Mouse (Mus musculus) urinary bladder, postnatal 36 days (tissue): Measurements from ENCODE around the gene Slc7a4.
"Not testable (repeated sequence)": the region's sequence is repeated elsewhere in the genome, so short reads cannot be mapped to it uniquely, and the experiment has no call there.

Experiments
- DNase-seq, 2 experiments: peaks; one replicate each; pipeline ENCODE4 v3.0.0; 2022; ENCODE audit warnings: low spot score in 2 of 2, mixed read lengths in 1 of 2

Gene Slc7a4

DNA sequence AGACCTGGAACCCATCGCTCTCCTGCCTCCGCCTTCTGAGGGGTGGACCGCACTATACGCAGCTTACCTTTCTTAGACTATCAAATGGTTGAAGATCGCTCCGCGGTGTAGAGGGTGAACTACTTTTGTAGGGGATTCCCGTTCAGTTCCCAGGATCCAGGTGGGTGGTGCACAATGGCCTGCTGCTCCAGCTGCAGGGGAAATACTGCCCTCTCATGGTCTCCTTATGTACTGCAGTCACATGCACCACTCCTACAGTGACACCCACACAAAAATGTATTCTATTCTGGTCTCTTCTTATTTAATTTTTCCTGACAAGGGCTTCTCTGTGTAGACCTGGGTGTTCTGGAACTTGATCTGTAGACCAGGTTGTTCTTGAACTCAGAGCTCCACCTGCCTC is at the start of gene Slc7a4:
Gene Slc7a4 (minus strand): TSS at position 151 of the 400 bp plus-strand sequence.
- DNase-seq, result no peak

DNA sequence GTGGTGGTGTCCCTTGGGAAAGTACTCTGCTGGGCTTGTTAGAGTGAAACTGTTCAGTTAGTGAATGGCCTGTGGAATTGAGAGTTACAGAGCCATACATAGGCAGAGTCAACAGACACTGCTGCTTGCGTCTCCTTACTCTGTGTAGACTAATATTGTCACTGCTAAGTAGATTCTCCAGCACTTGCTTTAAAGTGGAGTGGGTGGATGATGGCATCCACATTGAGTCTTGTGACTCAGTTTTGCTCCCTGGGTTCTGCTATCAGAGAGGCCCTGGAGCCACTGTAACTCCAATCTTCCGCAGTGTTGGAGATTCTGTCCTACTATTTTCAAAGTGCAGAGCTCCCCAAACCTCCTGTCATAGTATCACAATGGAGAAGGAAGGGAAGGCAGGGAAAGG is 49.6 kb upstream of the Slc7a4 start:
- DNase-seq, result no peak

DNA sequence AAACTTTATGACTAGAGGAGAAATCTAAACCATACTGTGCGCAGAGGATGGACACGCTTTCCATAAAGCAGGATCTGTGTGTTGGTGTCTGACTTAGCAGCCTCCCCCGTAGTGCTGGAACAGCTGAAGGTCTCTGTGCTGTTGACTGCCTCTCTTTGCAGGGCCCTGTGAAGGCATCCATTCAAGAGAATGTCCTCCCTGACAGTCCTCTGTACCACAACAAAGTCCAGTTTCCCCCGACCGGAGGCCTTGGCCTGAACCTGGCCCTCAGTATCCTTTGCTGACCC is 43.2 kb upstream of the Slc7a4 start:
- no peak for DNase-seq

DNA sequence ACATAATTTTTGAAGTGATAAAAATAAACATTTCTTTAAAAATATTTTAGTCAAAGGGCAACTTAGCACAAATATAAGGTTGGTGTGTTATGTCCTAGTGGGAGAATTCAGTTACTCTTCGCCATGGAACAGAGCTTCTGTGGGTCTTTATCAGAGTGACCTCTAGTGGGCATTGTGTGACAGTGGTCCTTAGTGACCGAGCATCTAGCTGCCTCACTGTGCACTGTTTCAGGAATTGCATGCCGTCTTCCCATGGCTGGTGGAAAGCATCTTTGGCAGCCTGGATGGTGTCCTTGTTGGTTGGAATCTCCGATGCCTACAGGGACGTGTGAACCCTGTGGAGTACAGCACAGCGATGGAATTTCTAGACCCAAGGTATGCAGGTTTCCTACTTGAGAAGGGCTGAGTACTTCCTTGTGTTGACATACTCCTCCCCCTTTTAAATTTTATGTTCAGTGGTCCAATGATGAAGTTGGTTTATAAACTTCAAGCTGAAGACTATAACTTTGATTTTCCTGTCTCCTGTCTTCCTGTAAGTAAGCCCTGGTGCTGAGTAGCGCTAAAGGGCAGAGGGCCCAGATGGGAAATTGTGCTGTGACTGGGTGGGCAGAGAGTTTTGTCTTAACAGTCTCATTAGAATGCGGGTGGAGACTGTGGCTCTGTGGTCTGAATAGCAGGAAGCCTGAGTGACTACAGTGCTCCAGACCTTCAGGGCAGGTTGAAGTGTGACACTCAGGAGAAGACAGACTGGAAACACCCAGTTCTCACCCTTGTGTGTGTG is 42.7 kb upstream of the Slc7a4 start:
- no peak for DNase-seq

DNA sequence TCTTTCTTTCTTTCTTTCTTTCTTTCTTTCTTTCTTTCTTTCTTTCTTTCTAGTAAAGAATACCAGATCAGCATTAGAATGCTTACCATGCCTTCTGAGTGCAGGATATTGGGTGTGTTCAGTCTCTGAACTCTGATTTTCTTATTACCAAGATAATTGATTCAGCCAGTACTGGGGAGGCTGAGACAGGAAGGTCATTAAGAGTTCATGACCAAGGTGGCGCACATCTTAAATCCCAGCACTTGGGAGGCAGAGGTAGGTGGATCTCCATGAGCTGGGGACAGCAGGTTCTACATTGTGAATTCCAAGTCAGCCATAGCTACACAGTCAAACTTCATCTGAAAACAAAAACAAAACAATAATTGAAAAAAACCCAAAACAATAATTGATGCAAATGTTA is 38.9 kb upstream of the Slc7a4 start:
- no peak for DNase-seq

DNA sequence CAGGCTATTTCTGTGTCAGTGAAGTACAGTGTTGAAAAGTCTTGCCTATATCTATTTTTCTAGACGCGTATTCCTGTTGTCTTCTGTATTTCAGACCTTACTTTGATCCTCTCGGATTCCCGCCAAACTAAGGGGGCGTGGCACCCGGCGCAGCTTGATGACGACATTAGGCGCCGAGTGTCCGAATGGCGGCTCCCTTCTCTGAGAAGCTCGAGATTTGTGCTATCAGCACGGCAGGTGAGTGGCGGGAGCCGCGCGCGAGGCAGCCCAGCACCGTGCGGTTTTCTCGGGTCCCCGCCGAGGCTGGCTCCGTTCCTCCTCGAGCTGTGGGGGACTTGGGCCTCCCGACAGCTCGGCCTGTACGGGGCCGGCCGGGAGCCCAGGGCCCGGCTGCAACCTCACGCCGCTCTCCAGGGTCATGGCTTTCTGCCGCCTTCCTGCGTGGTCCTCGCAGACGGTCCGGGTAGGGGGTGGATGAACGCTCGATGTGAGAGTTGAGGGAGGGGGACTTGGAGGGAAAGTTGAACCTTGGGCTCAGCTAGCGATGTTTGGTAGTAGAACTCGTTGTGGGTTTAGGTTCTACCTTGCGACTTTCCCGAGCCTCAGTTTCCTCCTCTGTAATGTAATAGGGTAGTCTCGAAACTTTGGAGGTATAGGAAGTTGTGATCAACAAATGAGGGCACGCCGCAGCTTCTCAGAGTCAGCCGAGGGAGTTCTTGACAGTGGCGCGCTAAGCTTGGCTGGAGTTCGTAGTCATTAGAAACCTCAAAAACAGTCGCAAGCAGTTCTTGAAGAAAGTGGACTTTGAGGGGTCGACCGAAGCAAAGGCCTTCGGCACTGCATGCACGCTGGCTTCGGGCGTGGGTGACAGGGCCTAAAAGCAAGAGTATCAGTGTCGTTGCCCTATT is 36.4 kb upstream of the Slc7a4 start, which contains the start of gene Smpd4:
Gene Smpd4 (plus strand): TSS at position 157 of the 908 bp plus-strand sequence.
- DNase-seq, result peak; percentile 89 to 91

DNA sequence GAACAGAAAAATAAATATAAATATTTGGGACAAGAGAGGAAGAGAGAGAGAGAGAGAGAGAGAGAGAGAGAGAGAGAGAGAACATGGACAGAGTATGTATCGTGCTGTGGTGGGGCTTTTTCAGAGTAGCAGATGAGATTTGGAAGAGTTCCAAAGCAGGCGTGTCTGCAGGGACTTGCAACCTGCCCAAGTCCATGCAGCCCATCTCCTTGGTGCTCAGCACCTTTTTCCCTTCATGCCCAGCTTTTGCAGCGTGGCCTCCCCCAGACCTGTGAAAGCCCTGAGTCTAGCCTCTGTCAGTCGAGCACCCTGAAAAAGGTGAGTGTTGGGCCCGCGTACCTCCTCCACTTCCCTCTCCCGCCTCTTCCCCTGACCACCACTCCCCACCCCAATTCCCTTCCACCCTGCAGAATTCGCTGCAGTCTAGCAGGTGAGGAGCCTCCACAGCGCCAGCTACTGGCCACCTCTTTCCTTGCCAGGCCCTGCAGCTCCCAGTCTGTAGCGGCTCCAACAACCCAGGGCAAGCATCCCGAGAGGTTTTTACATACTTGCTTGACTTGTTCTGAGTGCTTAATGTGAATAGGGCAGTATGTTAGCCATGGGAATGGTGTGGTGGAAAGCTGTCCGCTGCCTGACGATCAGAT is 35.0 kb upstream of the Slc7a4 start:
- DNase-seq, result peak in 1 of 2 experiments; percentile 12

DNA sequence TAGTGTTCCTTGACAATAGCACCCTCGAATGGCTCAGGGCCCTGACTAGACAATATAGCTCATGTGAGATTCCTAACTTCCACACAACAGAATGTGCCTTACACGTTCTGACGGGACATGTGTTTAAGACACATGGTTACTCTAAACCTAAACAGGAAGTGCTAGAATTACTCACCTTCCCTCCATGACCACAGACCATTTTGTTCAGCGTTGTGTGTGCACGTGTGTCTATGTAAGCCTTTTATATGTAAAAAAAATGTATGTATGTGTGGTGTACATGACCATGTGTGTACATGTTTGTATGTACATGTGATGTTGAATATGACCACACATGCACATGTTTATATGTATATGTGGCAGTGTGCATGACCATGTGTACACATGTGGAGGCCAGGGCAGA is 33.2 kb upstream of the Slc7a4 start:
- DNase-seq, result no peak

DNA sequence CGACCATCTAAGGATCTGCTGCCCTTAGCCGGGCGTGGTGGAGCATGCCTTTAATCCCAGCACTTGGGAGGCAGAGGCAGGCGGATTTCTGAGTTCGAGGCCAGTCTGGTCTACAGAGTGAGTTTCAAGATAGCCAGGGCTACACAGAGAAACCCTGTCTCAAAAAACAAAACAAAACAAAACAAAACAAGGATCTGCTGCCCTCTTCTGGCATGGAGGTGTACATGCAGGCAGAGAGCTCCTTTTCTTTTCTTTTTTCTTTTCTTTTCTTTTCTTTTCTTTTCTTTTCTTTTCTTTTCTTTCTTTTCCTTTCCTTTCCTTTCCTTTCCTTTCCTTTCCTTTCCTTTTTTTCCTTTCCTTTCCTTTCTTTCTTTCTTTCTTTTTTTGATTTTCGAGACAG is 31.7 kb upstream of the Slc7a4 start:
- not testable (repeated sequence) for DNase-seq

DNA sequence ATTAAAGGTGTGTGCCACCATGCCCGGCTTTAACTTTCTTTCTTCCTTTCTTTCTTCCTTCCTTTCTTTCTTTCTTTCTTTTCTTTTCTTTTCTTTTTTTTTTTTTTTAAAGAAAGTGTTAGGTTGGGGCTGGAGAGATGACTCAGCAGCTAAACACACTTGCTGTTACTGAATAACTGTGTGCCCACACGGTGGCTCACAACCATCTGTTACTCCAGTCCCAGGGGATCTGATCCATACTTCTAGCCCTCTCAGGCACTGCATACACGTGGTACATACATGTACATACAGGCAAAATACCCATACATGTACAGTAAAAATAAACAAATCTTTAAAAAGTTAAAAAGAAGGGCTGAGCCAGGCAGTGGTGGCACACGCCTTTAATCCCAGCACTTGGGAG is 28.4 kb upstream of the Slc7a4 start:
- no peak for DNase-seq

DNA sequence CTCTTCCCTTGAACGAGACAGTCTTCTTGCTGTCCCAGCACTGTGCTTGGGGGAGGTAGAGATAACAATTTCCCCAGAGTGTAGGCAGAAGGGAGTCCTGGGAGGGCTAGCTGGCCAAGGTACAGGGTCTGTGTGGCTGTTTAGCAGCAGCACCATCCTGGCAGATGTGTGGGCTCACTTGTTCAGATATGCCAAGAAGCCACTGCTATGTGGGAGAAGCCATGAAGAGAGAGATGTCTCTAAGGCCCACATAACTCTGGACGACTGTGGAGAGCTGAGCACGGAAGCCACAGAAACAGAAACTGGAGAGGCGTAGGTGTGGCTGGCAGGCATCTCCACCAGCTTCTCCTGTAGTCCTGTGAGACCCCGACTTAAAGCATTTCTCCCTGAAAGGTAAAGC is 22.7 kb upstream of the Slc7a4 start:
- no peak for DNase-seq

DNA sequence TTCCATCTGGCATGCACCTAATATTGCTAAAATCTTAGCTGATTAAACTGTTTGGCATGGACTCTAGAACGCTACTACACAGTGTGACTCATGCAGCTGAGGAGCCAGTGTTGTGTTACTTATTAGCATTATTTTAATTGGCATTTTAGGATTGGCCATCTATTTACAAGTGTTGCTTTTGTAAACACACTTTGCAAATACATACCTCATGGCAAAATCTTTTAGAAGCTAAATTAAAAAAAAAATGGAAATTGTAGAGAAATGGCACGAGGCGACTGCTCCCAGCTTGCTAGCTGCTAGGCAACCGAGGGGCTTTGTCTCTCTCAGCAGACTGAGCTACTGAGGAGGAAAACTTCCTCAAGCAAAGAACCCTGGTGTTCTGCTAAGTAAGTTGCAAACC is 21.9 kb upstream of the Slc7a4 start:
- DNase-seq, result no peak

DNA sequence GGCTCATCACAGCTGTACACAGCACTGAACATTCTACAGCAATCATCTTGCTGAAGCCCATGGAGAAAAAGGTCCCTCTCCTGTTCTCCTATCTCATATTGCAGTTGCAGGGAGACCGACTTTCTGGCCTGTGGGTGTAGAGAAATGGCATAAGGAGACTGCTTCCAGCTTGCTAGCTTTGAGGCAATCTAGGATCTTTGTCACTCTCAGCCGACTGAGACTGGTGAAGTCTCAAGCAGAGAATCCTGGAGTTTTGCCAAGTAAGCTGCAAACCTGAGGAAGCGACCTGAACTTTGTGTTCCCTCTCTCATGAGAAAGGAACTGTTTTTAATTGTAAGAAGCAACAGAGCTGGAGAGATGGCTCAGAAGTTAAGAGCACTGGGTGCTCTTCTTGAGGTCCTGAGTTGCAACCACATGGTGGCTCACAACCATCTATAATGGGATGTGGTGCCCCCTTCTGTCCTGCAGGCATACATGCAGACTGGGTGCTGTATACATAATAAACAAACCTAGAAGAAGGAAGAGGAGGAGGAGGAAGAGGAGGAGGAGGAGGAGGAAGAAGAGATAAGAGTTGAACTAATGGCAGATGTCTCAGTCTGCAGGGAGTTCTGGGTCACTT is 18.0 kb upstream of the Slc7a4 start:
- no peak for DNase-seq

DNA sequence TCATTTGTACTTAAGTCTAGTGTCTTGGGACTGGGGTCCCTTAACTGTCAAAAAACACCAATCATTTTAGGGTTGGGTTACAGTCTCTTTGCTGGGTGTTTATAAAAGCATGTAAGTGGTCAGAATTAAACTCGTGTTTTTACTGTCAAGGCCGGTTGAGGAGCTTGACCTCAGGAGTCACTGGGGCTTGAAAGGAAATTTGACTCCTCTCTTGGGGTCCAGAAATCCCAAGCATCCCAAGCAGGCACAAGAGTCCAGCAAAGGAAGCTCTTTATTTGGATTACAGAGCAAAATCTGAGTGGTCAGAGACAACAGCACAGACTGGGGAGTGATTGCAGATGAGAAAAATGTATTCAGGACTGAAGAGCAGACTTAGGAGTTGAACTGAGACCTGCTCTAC is 7.7 kb upstream of the Slc7a4 start:
- DNase-seq, result no peak

DNA sequence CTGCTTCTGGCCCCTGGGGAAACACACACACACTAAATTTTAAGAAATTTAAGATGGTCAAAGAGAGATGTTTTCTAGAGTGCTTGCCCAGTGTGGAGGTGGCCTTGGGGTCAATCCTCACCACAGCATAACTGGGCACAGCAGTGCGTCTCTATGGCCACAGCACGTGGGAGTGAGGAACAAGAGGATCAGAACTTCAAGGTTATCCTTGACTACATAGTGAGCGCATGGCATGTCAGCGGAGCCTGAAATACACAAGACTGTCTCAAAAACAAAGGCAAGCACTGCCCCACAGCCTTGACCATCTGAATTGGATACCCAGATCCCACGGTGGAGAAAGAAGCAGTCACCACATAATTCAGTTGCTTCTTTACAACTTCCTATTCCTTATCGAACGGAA is 1.5 kb upstream of the Slc7a4 start:
- DNase-seq, result no peak

DNA sequence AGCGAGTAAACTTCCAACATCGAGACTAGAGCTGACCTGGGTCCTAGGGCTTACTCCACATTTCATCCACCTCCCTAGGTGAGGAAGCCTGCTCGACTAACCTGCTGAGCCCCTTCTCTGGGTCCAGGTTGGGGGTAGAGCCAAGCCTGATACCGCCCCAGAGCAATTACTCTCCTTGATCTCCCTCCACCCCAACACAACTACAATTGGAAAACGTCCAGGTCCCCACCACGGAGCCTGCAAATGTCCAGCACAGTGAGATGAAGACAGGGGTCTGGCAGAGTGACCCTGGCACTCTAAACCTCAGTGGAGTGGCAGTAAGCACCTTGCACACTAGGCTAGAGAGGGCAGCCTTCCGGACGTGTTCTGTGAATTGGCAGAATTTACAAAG is 6.2 kb downstream of the Slc7a4 start:
- no peak for DNase-seq

DNA sequence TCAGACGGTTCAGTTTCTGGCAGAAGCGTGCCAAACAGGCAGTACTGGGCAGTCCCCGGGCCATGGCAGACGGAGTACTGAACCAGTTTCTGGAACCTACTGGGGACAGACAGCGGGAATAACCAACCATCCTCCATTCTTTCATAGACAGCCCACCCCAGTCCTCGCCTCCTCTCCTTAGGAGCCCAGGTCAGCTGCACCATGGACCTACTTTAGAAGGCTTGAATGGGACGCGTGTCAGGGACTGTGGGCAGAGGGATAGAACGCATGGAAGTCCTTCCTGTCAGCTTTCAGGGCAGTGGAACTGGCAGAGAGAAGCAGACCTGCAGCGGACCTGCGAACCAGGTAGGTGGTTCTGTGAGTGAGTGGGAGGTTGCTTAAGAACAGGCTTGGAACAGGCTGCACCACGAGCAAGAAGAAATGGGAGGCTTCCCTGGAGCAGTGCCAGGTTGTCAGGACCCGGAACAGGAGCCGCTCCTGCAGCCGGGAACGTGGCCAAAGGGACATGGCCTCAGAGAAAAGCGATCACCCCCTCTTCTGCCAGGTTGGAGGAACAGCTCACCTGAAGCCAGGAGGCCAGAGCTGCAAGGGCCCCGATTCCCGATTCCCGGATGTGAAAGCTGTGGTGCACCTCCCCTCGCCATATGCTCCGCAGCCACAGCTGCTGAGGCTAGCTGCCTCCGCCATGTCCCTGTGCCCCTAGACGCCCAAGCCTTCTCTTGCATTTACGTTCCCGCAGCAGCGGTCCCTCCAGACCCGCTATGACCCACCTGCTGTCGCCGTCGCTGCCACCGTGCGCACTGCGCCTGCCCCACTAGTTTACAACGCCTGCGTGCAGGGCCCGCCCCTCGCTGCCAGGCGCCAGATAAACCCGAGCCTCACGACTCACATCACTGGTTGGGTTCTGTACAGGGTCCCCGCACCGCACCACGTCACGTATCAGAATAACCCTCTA is 6.9 kb downstream of the Slc7a4 start:
- peak; percentile 55 to 76 for DNase-seq

DNA sequence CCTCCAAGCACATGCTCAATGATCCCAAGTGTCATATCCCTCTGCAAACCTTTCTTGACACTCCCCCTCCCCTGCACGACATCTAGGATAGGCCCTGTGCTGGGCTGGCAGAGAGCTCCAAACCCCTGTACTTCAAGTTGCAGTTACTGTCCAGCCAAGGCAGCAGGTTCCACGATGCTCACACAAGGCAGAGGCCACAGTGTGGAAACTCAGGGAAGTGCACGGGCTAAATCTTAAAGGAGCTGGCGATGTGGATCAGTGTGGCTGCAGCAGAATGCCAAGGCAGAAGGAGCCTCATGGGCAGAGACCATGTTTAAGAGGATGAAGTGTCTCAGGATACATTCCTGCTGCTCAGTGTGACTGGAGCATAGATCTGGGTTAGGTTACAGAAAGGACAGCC is 16.8 kb downstream of the Slc7a4 start:
- DNase-seq, result no peak

DNA sequence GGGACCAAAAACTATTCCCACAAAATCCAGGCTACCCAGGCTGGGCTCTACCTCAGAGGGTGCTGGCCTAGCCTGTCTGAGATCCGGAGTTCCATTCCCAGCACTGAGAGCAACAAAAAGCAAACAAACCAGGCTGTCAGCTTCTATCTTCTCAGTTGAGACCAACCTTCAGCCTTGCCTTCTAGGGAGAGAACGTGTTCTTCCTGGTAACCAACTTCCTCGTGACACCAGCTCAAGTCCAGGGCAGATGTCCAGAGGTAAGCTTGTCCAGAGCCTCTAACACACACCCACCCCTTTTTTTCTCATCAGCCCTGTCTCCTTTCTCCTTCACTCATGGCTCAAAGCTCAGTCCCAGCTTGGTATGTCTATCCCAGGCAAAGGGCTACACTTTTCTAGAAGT is 18.2 kb downstream of the Slc7a4 start:
- DNase-seq, result no peak

DNA sequence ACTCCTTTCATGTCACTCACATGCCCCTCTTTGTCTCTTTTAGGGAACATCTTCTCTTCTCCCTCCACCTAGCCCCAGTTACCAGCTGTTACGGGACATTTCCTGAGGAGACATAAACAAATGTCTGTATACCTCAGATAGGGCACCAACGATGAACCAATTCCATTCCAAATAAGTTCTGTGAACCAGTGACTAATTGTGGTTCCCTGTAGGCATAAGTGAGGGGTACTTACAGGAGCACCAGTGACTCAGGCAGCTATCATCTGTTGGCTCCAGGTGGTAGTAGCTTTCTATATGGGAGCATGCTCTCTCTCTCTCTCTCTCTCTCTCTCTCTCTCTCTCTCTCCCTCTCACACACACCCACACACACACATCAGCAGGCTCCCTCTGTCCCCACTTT is 18.8 kb downstream of the Slc7a4 start:
- no peak for DNase-seq

DNA sequence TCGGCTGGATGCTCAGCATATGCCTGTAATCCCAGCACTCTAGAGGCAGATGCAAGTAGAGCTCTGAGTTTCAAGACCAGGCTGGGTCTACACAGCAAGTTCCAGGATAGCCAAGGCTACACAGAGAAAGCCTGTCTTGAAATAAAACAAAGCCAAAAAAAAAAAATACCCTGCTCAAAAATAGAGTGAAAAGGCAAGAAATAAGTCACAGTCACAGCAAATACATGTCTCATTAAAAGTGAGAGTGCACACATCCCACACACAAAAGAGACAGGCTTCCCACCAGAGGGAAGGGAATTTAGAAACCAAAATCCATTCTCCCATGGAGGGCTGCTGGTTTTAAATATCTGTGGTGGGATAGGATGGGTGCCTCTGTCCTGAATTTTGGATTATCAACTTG is 19.4 kb downstream of the Slc7a4 start:
- DNase-seq, result no peak
